Mouse (Mus musculus): ENCODE data around the gene Zfp68. TPM values are rescaled to one million over a fixed set of nuclear protein-coding genes. Genes with fewer than 3 reads are reported as not detected.

Zfp68 gene
- polyA plus RNA-seq (2012; rRNA removed) = 43.0 and 49.1 TPM in 2 replicates

GRCm38 (mm10) chr5:138619211-138620128 lies at the start of gene Zfp68:
Gene Zfp68 (minus strand): TSS chr5:138619761.

GRCm38 (mm10) chr5:138622645-138623477 lies 3.3 kb upstream of the Zfp68 start, which contains the start of gene A430033K04Rik:
Gene A430033K04Rik (plus strand): TSS chr5:138622859.

GRCm38 (mm10) chr5:138564612-138565011 lies 54.9 kb downstream of the Zfp68 start, which contains the start of gene 1700123K08Rik:
Gene 1700123K08Rik (minus strand): TSS chr5:138564712.

Other genes starting within 250 kb of the Zfp68 start
- gene Zfp157, start 178.3 kb downstream of the Zfp68 start, polyA plus RNA-seq (2012; rRNA removed) = 34.0 and 36.8 TPM in 2 replicates
- not detected in 2 replicates for gene 1700123K08Rik, start 55.0 kb downstream of the Zfp68 start, polyA plus RNA-seq (2012; rRNA removed)
- gene A430033K04Rik, start 3.1 kb upstream of the Zfp68 start, polyA plus RNA-seq (2012; rRNA removed) = 16.7 and 16.8 TPM in 2 replicates
- 51.2 and 55.3 TPM in 2 replicates for gene Fam20c, start 134.8 kb upstream of the Zfp68 start, polyA plus RNA-seq (2012; rRNA removed)
- 0.09 and 0.21 TPM in 2 replicates for gene Gm5294, start 200.3 kb upstream of the Zfp68 start, polyA plus RNA-seq (2012; rRNA removed)